Mouse (Mus musculus) myocyte (in vitro differentiated cells): Measurements from ENCODE around the gene Tfap2b. TPM values are rescaled to one million over a fixed set of nuclear protein-coding genes. Genes with fewer than 3 reads are reported as not detected.

Experiments used
- H3K27me3 ChIP-seq: one replicate; pipeline ENCODE4 v1.6.1; 2011; ENCODE audit not compliant: control insufficient read depth, insufficient read depth, insufficient read length
- H3K36me3 ChIP-seq: one replicate; pipeline ENCODE4 v1.6.1; 2011; ENCODE audit not compliant: control insufficient read depth, insufficient read depth
- H3K4me2 ChIP-seq: one replicate; pipeline ENCODE4 v1.6.1; 2011; ENCODE audit warnings: low read depth, control low read depth
- H3K4me3 ChIP-seq: one replicate; pipeline ENCODE4 v1.5.1; 2011; ENCODE audit warnings: mild to moderate bottlenecking, control low read depth, moderate library complexity
- H3K79me2 ChIP-seq: one replicate; pipeline ENCODE4 v1.6.1; 2011; ENCODE audit not compliant: control insufficient read depth, insufficient read depth
- H3ac ChIP-seq: one replicate; pipeline ENCODE4 v1.6.1; 2011; ENCODE audit not compliant: control insufficient read depth, insufficient read length
- CEBPB ChIP-seq: IDR thresholded peaks from 2 replicates; pipeline ENCODE4 v1.6.1; 2011; ENCODE audit warnings: mild to moderate bottlenecking, moderate library complexity; ENCODE audit not compliant: poor library complexity, insufficient read depth, severe bottlenecking
- E2F4 ChIP-seq: IDR thresholded peaks from one replicate; pipeline ENCODE4 v1.6.1; 2011; ENCODE audit warnings: mild to moderate bottlenecking, control low read depth, moderate library complexity; ENCODE audit not compliant: insufficient read depth
- MAX ChIP-seq: IDR thresholded peaks from one replicate; pipeline ENCODE4 v1.6.1; 2011; ENCODE audit warnings: low read depth, mild to moderate bottlenecking, control low read depth
- MYOD1 ChIP-seq, 3 experiments: IDR thresholded peaks; one replicate each; pipeline ENCODE4 v1.6.1; 2011; ENCODE audit warnings: control low read depth in 2 of 3, low read depth in 2 of 3, mild to moderate bottlenecking in 2 of 3, moderate library complexity in 1 of 3; ENCODE audit not compliant: insufficient read length in 2 of 3, control insufficient read depth in 1 of 3
- MYOG ChIP-seq, 3 experiments: IDR thresholded peaks; one replicate each; pipeline ENCODE4 v1.6.1; 2011; ENCODE audit warnings: control low read depth in 2 of 3, low read depth in 2 of 3, mild to moderate bottlenecking in 2 of 3; ENCODE audit not compliant: insufficient read length in 2 of 3, control insufficient read depth in 1 of 3, insufficient read depth in 1 of 3
- POLR2A ChIP-seq: IDR thresholded peaks from one replicate; pipeline ENCODE4 v1.6.1; 2011; ENCODE audit warnings: low read depth, mild to moderate bottlenecking, control low read depth, moderate library complexity; ENCODE audit not compliant: insufficient read length
- POLR2AphosphoS2 ChIP-seq: IDR thresholded peaks from one replicate; pipeline ENCODE4 v1.6.1; 2011; ENCODE audit warnings: low read depth, control low read depth; ENCODE audit not compliant: insufficient read length
- REST ChIP-seq: IDR thresholded peaks from one replicate; pipeline ENCODE4 v1.6.1; 2011; ENCODE audit warnings: mild to moderate bottlenecking, control low read depth, moderate library complexity; ENCODE audit not compliant: insufficient read depth, insufficient read length
- SRF ChIP-seq: IDR thresholded peaks from one replicate; pipeline ENCODE4 v1.6.1; 2011; ENCODE audit warnings: low read depth; ENCODE audit not compliant: control insufficient read depth, insufficient read length
- TCF12 ChIP-seq: IDR thresholded peaks from one replicate; pipeline ENCODE4 v1.6.1; 2011; ENCODE audit warnings: mild to moderate bottlenecking, control low read depth; ENCODE audit not compliant: poor library complexity, insufficient read depth, severe bottlenecking
- TCF3 ChIP-seq: IDR thresholded peaks from one replicate; pipeline ENCODE4 v1.6.1; 2011; ENCODE audit warnings: low read depth, control low read depth; ENCODE audit not compliant: insufficient read length
- USF1 ChIP-seq: IDR thresholded peaks from one replicate; pipeline ENCODE4 v1.6.1; 2011; ENCODE audit warnings: low read depth, mild to moderate bottlenecking, control low read depth, moderate library complexity
- polyA plus RNA-seq: library from polyadenylated mRNA; unstranded; fragments of >200 nt; fragmentation: generic; extraction: Trizol; gene quantifications from one replicate; pipeline ENCODE4 v1.2.1, GENCODE M21; 2012; ENCODE audit warnings: missing spikeins

Gene Tfap2b
- polyA plus RNA-seq, 1 experiment, result not detected

DNA sequence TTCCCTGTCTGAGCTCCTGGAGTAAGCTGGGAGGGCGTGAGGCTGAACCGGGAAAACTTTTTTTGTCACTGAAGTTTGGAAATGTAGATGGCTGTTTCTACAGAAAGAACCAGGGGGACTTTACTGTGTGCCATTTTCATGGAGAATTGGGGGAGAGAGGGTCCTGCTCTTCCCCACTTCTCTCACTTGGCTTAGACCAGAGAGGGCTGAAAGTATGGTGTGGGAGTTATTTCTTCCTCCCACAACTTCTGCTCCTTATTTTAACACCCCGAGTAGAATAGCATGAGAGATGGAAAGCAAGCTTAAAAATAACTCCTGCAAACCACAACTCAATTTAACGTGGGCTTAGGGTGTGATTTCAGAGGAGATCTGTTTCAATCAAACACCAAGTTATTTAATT, 4.0 kb downstream of the Tfap2b start:
- no peak overlapping the region for H3K4me2 ChIP-seq
- no peak overlapping the region for H3K4me3 ChIP-seq
- H3K27me3 ChIP-seq, result peaks cover 4% of the 10 kb centered on the region
- H3K36me3 ChIP-seq, result no peaks in the 10 kb centered on the region
- H3ac ChIP-seq, result no peak overlapping the region
- TF ChIP-seq CEBPB (no peak), MYOG (IDR thresholded peaks at IDR 0.05; ENCODE audit: control insufficient read depth in 1 of 3, insufficient read depth in 1 of 3, insufficient read length in 2 of 3, low read depth in 2 of 3) (no peak), MAX (no peak), POLR2AphosphoS2 (no peak), TCF3 (no peak), REST (no peak), E2F4 (no peak), SRF (no peak), TCF12 (no peak), MYOD1 (IDR thresholded peaks at IDR 0.05; ENCODE audit: control insufficient read depth in 1 of 3, insufficient read length in 2 of 3, low read depth in 2 of 3) (no peak)
- no peaks in the 10 kb centered on the region for H3K79me2 ChIP-seq

DNA sequence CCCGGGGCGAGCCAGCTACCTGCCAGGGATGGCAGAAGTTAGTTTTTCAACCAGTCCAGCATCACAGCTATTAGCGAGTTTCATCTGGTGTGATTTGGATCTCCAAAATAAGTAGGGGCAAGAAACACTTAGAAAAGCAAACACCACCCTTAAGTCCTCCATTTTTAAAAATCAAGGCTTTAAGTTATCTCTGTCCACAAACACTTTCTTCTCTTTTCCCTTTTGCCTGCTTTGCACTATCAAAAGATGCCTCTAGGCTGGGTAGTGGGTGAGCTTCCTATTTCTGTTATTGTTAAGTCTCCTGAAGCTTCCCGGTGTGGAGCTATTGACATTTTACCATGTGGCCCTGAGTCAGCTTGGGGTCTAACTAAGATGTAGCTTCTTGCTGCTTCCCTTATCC, 4.5 kb downstream of the Tfap2b start:
- H3K27me3 ChIP-seq, result peaks cover 4% of the 10 kb centered on the region
- no peak overlapping the region for H3K4me2 ChIP-seq
- H3ac ChIP-seq, result no peak overlapping the region
- no peaks in the 10 kb centered on the region for H3K79me2 ChIP-seq
- H3K36me3 ChIP-seq, result no peaks in the 10 kb centered on the region
- H3K4me3 ChIP-seq, result no peak overlapping the region
- TF ChIP-seq TCF3, result no peak
- no peak for TF ChIP-seq POLR2A
- TF ChIP-seq E2F4, result no peak
- TF ChIP-seq REST, result no peak
- TF ChIP-seq MYOD1 (IDR thresholded peaks at IDR 0.05; ENCODE audit: control insufficient read depth in 1 of 3, insufficient read length in 2 of 3, low read depth in 2 of 3), result no peak
- no peak for TF ChIP-seq CEBPB
- no peak for TF ChIP-seq TCF12
- no peak for TF ChIP-seq MAX
- no peak for TF ChIP-seq POLR2AphosphoS2
- TF ChIP-seq MYOG (IDR thresholded peaks at IDR 0.05; ENCODE audit: control insufficient read depth in 1 of 3, insufficient read depth in 1 of 3, insufficient read length in 2 of 3, low read depth in 2 of 3), result no peak
- no peak for TF ChIP-seq SRF
- TF ChIP-seq USF1, result no peak

DNA sequence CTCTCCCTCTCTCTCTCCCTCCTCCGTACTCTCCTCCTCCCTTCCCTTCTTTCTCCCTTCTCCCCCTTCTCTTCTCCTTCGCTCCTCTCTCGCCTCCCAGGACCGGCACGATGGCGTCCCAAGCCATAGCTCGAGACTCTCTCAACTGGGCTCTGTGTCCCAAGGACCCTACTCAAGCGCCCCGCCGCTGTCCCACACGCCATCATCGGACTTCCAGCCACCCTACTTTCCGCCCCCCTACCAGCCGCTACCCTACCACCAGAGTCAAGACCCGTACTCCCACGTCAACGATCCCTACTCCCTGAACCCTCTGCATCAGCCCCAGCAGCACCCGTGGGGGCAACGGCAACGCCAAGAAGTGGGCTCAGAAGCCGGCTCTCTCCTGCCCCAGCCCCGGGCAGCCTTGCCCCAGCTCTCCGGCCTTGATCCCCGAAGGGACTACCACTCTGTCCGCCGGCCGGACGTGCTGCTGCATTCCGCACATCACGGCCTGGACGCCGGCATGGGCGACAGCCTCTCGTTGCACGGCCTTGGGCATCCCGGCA, 5.2 kb downstream of the Tfap2b start:
- Histone ChIP-seq H3K4me3 (no peak overlapping the region), H3ac (no peak overlapping the region), H3K36me3 (no peaks in the 10 kb centered on the region), H3K4me2 (no peak overlapping the region), H3K27me3 (peaks cover 1% of the 10 kb centered on the region), H3K79me2 (no peaks in the 10 kb centered on the region)
- TF ChIP-seq REST, result no peak
- no peak for TF ChIP-seq TCF12
- no peak for TF ChIP-seq USF1
- no peak for TF ChIP-seq TCF3
- TF ChIP-seq E2F4, result no peak
- no peak for TF ChIP-seq POLR2AphosphoS2
- no peak for TF ChIP-seq CEBPB
- TF ChIP-seq SRF, result no peak
- TF ChIP-seq MAX, result no peak
- TF ChIP-seq MYOD1 (IDR thresholded peaks at IDR 0.05; ENCODE audit: control insufficient read depth in 1 of 3, insufficient read length in 2 of 3, low read depth in 2 of 3), result no peak
- no peak for TF ChIP-seq MYOG (IDR thresholded peaks at IDR 0.05; ENCODE audit: control insufficient read depth in 1 of 3, insufficient read depth in 1 of 3, insufficient read length in 2 of 3, low read depth in 2 of 3)
- TF ChIP-seq POLR2A, result no peak

DNA sequence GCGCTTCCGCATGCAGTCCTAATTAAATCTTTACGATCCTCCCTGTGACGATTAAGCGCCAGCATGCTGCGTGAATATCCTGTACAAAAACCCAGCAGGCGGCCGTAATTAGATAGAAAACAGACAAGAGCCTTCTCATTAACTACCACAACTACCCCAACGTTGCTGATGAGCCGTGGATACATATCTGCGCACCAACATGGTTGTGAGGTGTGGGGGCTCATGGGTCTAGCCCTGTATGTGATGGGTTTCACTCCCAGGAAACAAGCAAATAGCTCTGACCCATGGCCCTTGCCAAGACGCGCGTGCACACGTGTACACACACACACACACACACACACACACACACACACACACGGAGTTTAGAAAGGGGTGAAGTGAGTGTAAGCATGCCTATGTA, 8.7 kb downstream of the Tfap2b start:
- Histone ChIP-seq H3K79me2 (no peaks in the 10 kb centered on the region), H3ac (no peak overlapping the region), H3K4me3 (no peak overlapping the region), H3K36me3 (no peaks in the 10 kb centered on the region), H3K27me3 (no peaks in the 10 kb centered on the region), H3K4me2 (no peak overlapping the region)
- TF ChIP-seq USF1 (no peak), CEBPB (no peak), TCF3 (no peak), MYOG (IDR thresholded peaks at IDR 0.05; ENCODE audit: control insufficient read depth in 1 of 3, insufficient read depth in 1 of 3, insufficient read length in 2 of 3, low read depth in 2 of 3) (no peak), TCF12 (no peak), MYOD1 (IDR thresholded peaks at IDR 0.05; ENCODE audit: control insufficient read depth in 1 of 3, insufficient read length in 2 of 3, low read depth in 2 of 3) (no peak), E2F4 (no peak), SRF (no peak), POLR2A (no peak), POLR2AphosphoS2 (no peak), REST (no peak), MAX (no peak)
